Mouse (Mus musculus): ENCODE data around the gene Cd302. TPM values are rescaled to one million over a fixed set of nuclear protein-coding genes. Genes with fewer than 3 reads are reported as not detected.

The Cd302 gene
- total RNA-seq, 1 experiment from 2014 or later, result 48.2 TPM

Other genes with a start within 250 kb of the Cd302 start
- gene Baz2b, start 74.6 kb downstream of the Cd302 start, total RNA-seq (2021), result 79.7 and 86.9 TPM in 2 replicates
- gene March7, start 74.6 kb downstream of the Cd302 start, total RNA-seq (2021), result 42.6 and 47.3 TPM in 2 replicates
- gene Ly75, start 98.8 kb upstream of the Cd302 start, total RNA-seq (2021), result 1.1 and 1.7 TPM in 2 replicates

Measured in adrenal gland, postnatal 14 days (tissue).